Comparison of ENCODE assay signal across 14 mouse cellular contexts in genomic region chr6:146111781-146112180, GRCm38 (mm10).
DNase-seq lines count a peak whose midpoint lies in the region; ATAC-seq lines count a peak whose summit lies in the region.
"Had no signal": no experiment of that assay in that cellular context is flagged by ENCODE, and none has a peak within 500 bp of the region (broad histone marks: within the 10 kb centered on the region; RNA-seq: fewer than 3 reads in every experiment).

No protein-coding gene starts in this region.

- no peak overlapping the region for H3K4me2 ChIP-seq in neural tube, embryonic 11.5 days (ENCODE audit: low read depth)
- no peak overlapping the region; the same call in 1 of the 2 replicates for H3K4me2 ChIP-seq in hindbrain, embryonic 13.5 days
- no peak overlapping the region; the same call in 1 of the 2 replicates for H3K4me2 ChIP-seq in midbrain, embryonic 12.5 days (replicated peaks)
- H3K4me2 ChIP-seq: heart, embryonic 15.5 days had no signal

- no peaks in the 10 kb centered on the region for H3K36me3 ChIP-seq in neural tube, embryonic 11.5 days (ENCODE audit: control insufficient read depth, insufficient read depth, low read length)
- no peaks in the 10 kb centered on the region for H3K36me3 ChIP-seq in hindbrain, embryonic 13.5 days
- H3K36me3 ChIP-seq in midbrain, embryonic 12.5 days, result no peaks in the 10 kb centered on the region
- H3K36me3 ChIP-seq: heart, embryonic 15.5 days had no signal

- H3K27ac ChIP-seq in neural tube, embryonic 11.5 days (ENCODE audit: low read depth, low read length), result peak overlapping the region; percentile 58
- peak overlapping the region; percentile 81 for H3K27ac ChIP-seq in hindbrain, embryonic 13.5 days
- peak overlapping the region; percentile 66 for H3K27ac ChIP-seq in midbrain, embryonic 12.5 days (replicated peaks)
- H3K27ac ChIP-seq: heart, embryonic 15.5 days; stomach, postnatal 0 days had no signal

- peak overlapping the region; percentile 23; the same call in 1 of the 2 replicates for H3K9ac ChIP-seq in neural tube, embryonic 11.5 days (ENCODE audit: low read length)
- no peak overlapping the region for H3K9ac ChIP-seq in hindbrain, embryonic 13.5 days
- H3K9ac ChIP-seq in midbrain, embryonic 12.5 days (replicated peaks), result no peak overlapping the region
- H3K9ac ChIP-seq: heart, embryonic 15.5 days had no signal

- WGBS in neural tube, embryonic 11.5 days, result 65% methylated on average over 6 of the region's 6 CpGs
- 30% methylated on average over 6 of the region's 6 CpGs for WGBS in hindbrain, embryonic 13.5 days
- 56% methylated on average over 6 of the region's 6 CpGs for WGBS in midbrain, embryonic 12.5 days

- peaks cover 14% of the 10 kb centered on the region; the same call in 1 of the 2 replicates for H3K4me1 ChIP-seq in neural tube, embryonic 11.5 days (ENCODE audit: control insufficient read depth, insufficient read depth, low read length)
- peaks cover 56% of the 10 kb centered on the region for H3K4me1 ChIP-seq in hindbrain, embryonic 13.5 days (replicated peaks)
- peaks cover 45% of the 10 kb centered on the region for H3K4me1 ChIP-seq in midbrain, embryonic 12.5 days

- no peak overlapping the region for H3K4me3 ChIP-seq in neural tube, embryonic 11.5 days (ENCODE audit: low read depth, low read length)
- H3K4me3 ChIP-seq in hindbrain, embryonic 13.5 days, result no peak overlapping the region
- no peak overlapping the region for H3K4me3 ChIP-seq in midbrain, embryonic 12.5 days
- H3K4me3 ChIP-seq: heart, embryonic 15.5 days had no signal

- H3K27me3 ChIP-seq in neural tube, embryonic 11.5 days (ENCODE audit: control insufficient read depth, insufficient read depth, low read length), result no peaks in the 10 kb centered on the region
- H3K27me3 ChIP-seq in hindbrain, embryonic 13.5 days, result no peaks in the 10 kb centered on the region
- H3K27me3 ChIP-seq in midbrain, embryonic 12.5 days, result no peaks in the 10 kb centered on the region
- H3K27me3 ChIP-seq: heart, embryonic 15.5 days had no signal

- no peak for ATAC-seq in neural tube, embryonic 11.5 days (ENCODE audit: insufficient read depth, low FRiP score, low TSS enrichment)
- 0 out of 2 replicates have a peak, but pooled peaks have one; percentile 30 for ATAC-seq in hindbrain, embryonic 13.5 days (ENCODE audit: low FRiP score)
- no peak for ATAC-seq in midbrain, embryonic 12.5 days (ENCODE audit: low FRiP score, low read depth)
- ATAC-seq: CD4-positive, CD25-positive, alpha-beta regulatory T cell, adult 4 months had no signal

- no peak for DNase-seq in neural tube, embryonic 11.5 days (ENCODE audit: low spot score)
- no peak for DNase-seq in neural tube, embryonic 10.5 days (ENCODE audit: extremely low spot score, low spot score)
- no peak for DNase-seq in cerebellum, adult 11 months
- DNase-seq in right cerebral cortex, adult 2 months (ENCODE audit: low spot score in 2 of 2), result no peak
- no peak for DNase-seq in right cerebral cortex, postnatal 10 days (ENCODE audit: low spot score in 2 of 2)
- DNase-seq: adrenal gland, postnatal 36 days; liver; lung, adult 18-20 months; thymus, postnatal 25 days had no signal

- H3K9me3 ChIP-seq in neural tube, embryonic 11.5 days (ENCODE audit: control insufficient read depth, low read length), result no peaks in the 10 kb centered on the region
- no peaks in the 10 kb centered on the region for H3K9me3 ChIP-seq in hindbrain, embryonic 13.5 days
- no peaks in the 10 kb centered on the region for H3K9me3 ChIP-seq in midbrain, embryonic 12.5 days
- H3K9me3 ChIP-seq: heart, embryonic 15.5 days had no signal
